Mouse (Mus musculus) erythroblast, embryonic 14.5 days (primary cell): Measurements from ENCODE around the gene Lamtor2. TPM values are rescaled to one million over a fixed set of nuclear protein-coding genes. Genes with fewer than 3 reads are reported as not detected.

ENCODE experiments used
- H3K27me3 ChIP-seq: 2 replicates; pipeline ENCODE4 v1.6.1; 2012; ENCODE audit warnings: inconsistent platforms; ENCODE audit not compliant: control insufficient read depth
- H3K36me3 ChIP-seq: 2 replicates; pipeline ENCODE4 v1.6.1; 2012; ENCODE audit warnings: mild to moderate bottlenecking, inconsistent platforms; ENCODE audit not compliant: control insufficient read depth
- H3K4me1 ChIP-seq: 2 replicates; pipeline ENCODE4 v1.6.1; 2012; ENCODE audit warnings: inconsistent platforms; ENCODE audit not compliant: control insufficient read depth
- H3K4me3 ChIP-seq: replicated peaks from 2 replicates; pipeline ENCODE3; 2012; ENCODE audit warnings: moderate library complexity, mild to moderate bottlenecking, inconsistent platforms
- H3K9me3 ChIP-seq: 2 replicates; pipeline ENCODE4 v1.6.1; 2012; ENCODE audit warnings: low read length, inconsistent platforms, mixed read lengths; ENCODE audit not compliant: control insufficient read depth
- GATA1 ChIP-seq: IDR thresholded peaks from 2 replicates; pipeline ENCODE4 v1.6.1; 2012; ENCODE audit warnings: low read length, inconsistent platforms, mixed read lengths
- TAL1 ChIP-seq: IDR thresholded peaks from 3 replicates; pipeline ENCODE4 v1.6.1; 2012; ENCODE audit warnings: low read length, inconsistent platforms, mixed read lengths
- polyA plus RNA-seq: library from polyadenylated mRNA; stranded (reverse); fragments of >175 nt; gene quantifications from 2 replicates; pipeline ENCODE4 v1.2.3, GENCODE M21; 2012

Gene Lamtor2
- polyA plus RNA-seq, 1 experiment: 7.4 TPM

GRCm38 (mm10) chr3:88531348-88532298, 21.3 kb downstream of the Lamtor2 start:
- H3K4me1 ChIP-seq: peaks cover 68% of the 10 kb centered on the region

GRCm38 (mm10) chr3:88530082-88530864, 22.6 kb downstream of the Lamtor2 start:
- Histone ChIP-seq H3K9me3 (no peaks in the 10 kb centered on the region), H3K36me3 (no peaks in the 10 kb centered on the region), H3K4me1 (peaks cover 59% of the 10 kb centered on the region), H3K4me3 (no peak overlapping the region), H3K27me3 (peaks cover 20% of the 10 kb centered on the region)
- TF ChIP-seq GATA1 (no peak), TAL1 (no peak)

More at GRCm38 (mm10) chr3:88531348-88532298, 21.3 kb downstream of the Lamtor2 start:
- Histone ChIP-seq H3K4me3 (peak overlapping the region; percentile 75), H3K9me3 (no peaks in the 10 kb centered on the region), H3K27me3 (peaks cover 20% of the 10 kb centered on the region), H3K36me3 (no peaks in the 10 kb centered on the region)
- TF ChIP-seq GATA1 (no peak), TAL1 (no peak)

GRCm38 (mm10) chr3:88529204-88530000, 23.5 kb downstream of the Lamtor2 start:
- Histone ChIP-seq H3K4me1 (peaks cover 56% of the 10 kb centered on the region), H3K9me3 (no peaks in the 10 kb centered on the region), H3K27me3 (peaks cover 18% of the 10 kb centered on the region), H3K36me3 (no peaks in the 10 kb centered on the region), H3K4me3 (no peak overlapping the region)
- no peak for TF ChIP-seq GATA1
- TF ChIP-seq TAL1: no peak

GRCm38 (mm10) chr3:88528646-88529045, 24.2 kb downstream of the Lamtor2 start:
- Histone ChIP-seq H3K4me1 (peaks cover 52% of the 10 kb centered on the region), H3K9me3 (no peaks in the 10 kb centered on the region), H3K4me3 (no peak overlapping the region), H3K27me3 (peaks cover 15% of the 10 kb centered on the region), H3K36me3 (no peaks in the 10 kb centered on the region)
- TF ChIP-seq GATA1: no peak
- TF ChIP-seq TAL1: no peak

- Histone ChIP-seq H3K27me3 (peaks cover 4% of the 10 kb centered on the region), H3K9me3 (no peaks in the 10 kb centered on the region), H3K4me1 (peaks cover 41% of the 10 kb centered on the region), H3K4me3 (no peak overlapping the region), H3K36me3 (no peaks in the 10 kb centered on the region)
- no peak for TF ChIP-seq GATA1
- TF ChIP-seq TAL1: no peak
These were observed 25.3 kb downstream of the Lamtor2 start for GRCm38 (mm10) chr3:88527565-88527964.

- H3K4me1 ChIP-seq: peaks cover 33% of the 10 kb centered on the region
These were observed 26.4 kb downstream of the Lamtor2 start for GRCm38 (mm10) chr3:88526157-88527131.

GRCm38 (mm10) chr3:88525021-88525420, 27.9 kb downstream of the Lamtor2 start:
- Histone ChIP-seq H3K36me3 (no peaks in the 10 kb centered on the region), H3K27me3 (no peaks in the 10 kb centered on the region), H3K4me3 (no peak overlapping the region), H3K4me1 (peaks cover 20% of the 10 kb centered on the region), H3K9me3 (no peaks in the 10 kb centered on the region)
- no peak for TF ChIP-seq GATA1
- no peak for TF ChIP-seq TAL1

More at GRCm38 (mm10) chr3:88526157-88527131, 26.4 kb downstream of the Lamtor2 start:
- H3K36me3 ChIP-seq: no peaks in the 10 kb centered on the region
- TF ChIP-seq TAL1 (no peak), GATA1 (0 out of 2 replicates have a peak, but pooled peaks have one; percentile 27)
- H3K9me3 ChIP-seq: no peaks in the 10 kb centered on the region
- H3K27me3 ChIP-seq: no peaks in the 10 kb centered on the region
- H3K4me3 ChIP-seq: no peak overlapping the region
